Mouse (Mus musculus) right cerebral cortex, postnatal 4 days (tissue): ENCODE data around the gene Efna1.

ENCODE experiments used
- DNase-seq: peaks from one replicate; pipeline ENCODE4 v3.0.0-alpha.2; 2022

The Efna1 gene

GRCm38 (mm10) chr3:89305551-89306325, 24.8 kb upstream of the Efna1 start:
- no peak for DNase-seq

DNA sequence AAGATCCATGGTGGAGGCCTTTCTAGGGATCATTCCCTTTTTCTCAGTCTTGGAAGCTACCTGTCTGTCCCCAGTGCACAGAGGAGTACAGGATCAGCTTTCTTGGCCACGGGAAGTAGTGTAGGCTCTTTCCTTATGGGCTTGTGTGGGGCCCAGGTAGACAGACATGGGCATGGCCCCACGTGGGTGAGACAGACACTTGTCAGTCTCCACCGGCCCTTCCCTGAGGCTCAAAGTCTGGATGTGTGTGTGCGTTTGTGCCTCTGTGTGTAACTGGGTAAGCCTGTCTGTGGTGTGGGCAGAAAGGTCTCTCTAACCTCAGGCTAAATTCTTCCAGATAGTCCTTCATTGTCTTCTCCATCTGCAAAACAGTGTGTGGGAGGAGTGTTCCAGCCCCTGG, 24.2 kb upstream of the Efna1 start:
- DNase-seq: no peak

DNA sequence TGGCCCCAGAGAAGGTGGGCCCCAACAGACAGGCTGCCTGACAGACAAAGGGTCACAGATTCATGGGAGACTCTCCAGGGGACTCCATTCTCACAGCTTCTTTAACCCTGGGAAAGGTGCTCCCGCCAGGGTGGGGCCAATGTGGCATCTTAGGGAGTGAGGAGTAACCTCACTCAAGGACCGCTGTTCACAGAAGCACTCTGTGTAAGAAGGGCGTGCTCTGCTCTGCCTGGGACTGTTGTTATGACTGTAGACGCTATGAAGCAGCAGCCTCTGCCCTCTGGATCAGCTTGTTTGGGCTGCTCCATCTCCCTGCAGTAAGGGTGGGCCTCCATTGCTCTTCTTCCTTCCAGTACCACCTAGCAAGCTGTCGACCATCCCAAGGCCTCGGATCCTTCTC, 23.5 kb upstream of the Efna1 start:
- no peak for DNase-seq

- no peak for DNase-seq
These were observed 19.6 kb upstream of the Efna1 start for GRCm38 (mm10) chr3:89300514-89300913.

GRCm38 (mm10) chr3:89300071-89300470, 19.1 kb upstream of the Efna1 start:
- DNase-seq: no peak

DNA sequence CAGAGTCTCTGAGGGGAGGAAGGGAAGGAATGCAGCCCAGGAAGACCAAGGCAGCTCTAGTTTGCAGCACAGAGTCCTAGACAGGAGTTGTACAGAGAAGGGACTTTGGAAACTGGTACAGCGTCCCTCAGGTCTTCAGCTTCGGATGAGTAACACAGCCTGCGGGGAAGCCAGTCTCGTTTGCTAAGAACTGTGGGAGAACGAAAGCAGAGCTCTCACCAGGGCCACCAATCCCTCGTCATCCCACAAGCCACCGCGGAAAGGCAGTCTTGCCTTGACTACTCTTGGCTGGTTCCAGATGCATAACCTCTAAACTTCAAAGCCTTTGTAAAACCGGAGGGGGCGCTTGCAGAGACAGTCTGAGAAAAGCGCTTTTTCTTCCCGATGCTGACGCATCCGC, 18.6 kb upstream of the Efna1 start:
- DNase-seq: no peak

- no peak for DNase-seq
These were observed 18.0 kb upstream of the Efna1 start for GRCm38 (mm10) chr3:89298908-89299307.

- DNase-seq: no peak
These were observed 15.9 kb upstream of the Efna1 start for GRCm38 (mm10) chr3:89296761-89297396.

DNA sequence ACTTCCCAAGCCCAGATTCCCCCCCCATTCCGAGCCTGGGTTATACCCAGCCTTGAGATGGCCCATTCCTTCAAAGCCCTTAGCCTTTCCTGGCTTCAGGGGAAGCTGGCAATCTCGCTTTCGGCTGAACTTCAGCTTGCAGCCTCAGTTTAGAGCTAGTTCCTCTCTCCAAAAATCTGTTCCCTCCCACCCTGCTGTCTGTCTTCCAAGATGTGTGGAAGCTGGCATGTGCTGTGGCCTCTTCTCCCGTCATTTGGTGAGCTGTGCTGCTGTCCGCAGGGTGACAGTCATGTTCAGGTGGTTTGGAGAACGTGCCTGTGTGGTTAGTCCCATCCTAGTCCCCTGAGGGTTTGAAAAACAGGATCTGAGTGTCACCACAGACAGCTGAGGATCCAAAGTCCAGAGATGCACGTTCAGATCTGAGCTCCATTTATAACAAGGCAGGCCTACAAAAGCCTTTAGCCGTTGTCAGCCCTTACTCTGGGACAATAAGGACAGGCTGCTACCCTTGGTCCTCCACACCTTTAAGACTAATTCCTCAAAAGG, 14.8 kb upstream of the Efna1 start:
- DNase-seq: no peak

- no peak for DNase-seq
These were observed 13.3 kb upstream of the Efna1 start for GRCm38 (mm10) chr3:89294195-89294594.

- no peak for DNase-seq
These were observed 12.4 kb upstream of the Efna1 start for GRCm38 (mm10) chr3:89293247-89293918.

DNA sequence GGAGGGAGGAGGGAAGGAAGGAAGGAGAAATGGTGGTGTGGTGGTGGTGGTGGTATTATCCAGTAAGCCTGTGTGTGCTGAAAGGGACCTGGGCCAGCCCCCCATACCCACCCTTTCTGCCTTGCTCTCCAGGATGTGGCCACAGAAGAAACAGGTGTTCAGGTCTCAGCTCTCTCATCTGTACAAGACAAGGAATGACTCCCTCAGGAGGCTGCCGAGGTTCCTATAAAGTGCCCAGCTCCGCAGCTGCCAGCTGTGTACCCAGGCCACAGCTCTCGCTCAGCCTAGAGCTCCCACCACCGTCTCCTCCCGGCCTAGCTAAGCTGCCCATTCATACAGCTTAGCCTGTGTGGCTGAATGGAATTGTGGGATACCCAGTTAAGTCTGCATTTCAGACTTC, 11.4 kb upstream of the Efna1 start:
- no peak for DNase-seq

GRCm38 (mm10) chr3:89291874-89292273, 10.9 kb upstream of the Efna1 start:
- DNase-seq: no peak

GRCm38 (mm10) chr3:89288503-89288928, 7.6 kb upstream of the Efna1 start:
- DNase-seq: no peak

GRCm38 (mm10) chr3:89287286-89287685, 6.3 kb upstream of the Efna1 start:
- DNase-seq: no peak

- DNase-seq: no peak
These were observed 4.6 kb upstream of the Efna1 start for GRCm38 (mm10) chr3:89285526-89285925.

DNA sequence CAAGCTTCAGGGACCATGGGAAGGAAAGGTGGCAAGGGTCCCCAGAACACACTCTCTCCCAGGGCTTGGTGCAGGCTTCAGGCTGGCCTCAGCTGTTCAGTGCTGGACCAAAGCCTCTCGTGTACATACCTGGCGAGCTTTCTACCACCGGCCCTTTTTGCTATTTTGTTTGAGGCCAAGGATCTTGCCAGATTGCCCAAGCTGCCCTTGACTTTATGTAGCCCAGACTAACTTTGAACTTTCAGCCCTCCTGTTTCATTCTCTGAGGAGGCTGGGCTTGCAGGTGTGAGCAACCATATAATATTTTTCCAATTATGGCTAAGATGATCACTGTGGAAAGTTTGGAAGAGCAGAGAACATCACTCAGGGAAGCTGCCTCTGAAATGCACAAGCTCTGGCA, 3.3 kb upstream of the Efna1 start:
- no peak for DNase-seq

GRCm38 (mm10) chr3:89282291-89282643, 1.3 kb upstream of the Efna1 start:
- DNase-seq: no peak

DNA sequence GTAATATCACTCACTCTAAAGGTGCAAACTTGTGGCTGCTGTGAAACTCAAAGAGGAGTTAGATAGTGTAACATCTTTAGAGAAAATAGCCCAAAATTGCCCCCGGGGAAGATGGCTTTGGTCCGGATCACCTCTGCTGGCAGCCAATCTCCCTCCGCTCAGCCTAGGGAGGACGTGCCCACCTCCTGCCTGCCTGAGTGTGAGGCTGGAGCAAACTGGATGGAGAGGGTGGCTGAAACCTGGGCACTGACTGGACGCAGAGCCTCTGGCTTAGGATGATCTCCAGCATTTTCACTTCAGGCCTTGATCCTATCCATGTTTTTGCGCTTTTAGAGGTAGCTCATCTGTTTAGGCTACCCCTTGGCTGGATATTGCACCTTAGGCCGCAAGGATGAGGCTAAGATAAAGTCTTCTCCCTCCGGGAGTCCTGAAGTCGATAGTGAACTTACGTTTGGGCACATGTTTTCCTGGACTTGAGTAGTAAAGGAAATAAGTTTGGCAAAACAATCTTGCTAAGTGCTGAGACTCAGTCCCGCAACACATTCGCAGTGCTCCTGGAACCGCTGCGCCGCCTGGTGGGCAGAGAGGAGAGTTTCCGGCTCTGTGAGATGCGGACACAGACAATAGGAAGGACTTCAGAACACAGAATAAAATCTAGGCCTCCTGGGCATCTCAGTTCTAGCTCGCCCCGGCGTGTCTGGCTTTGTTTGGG, 793 bp upstream of the Efna1 start:
- peak; percentile 89 for DNase-seq

DNA sequence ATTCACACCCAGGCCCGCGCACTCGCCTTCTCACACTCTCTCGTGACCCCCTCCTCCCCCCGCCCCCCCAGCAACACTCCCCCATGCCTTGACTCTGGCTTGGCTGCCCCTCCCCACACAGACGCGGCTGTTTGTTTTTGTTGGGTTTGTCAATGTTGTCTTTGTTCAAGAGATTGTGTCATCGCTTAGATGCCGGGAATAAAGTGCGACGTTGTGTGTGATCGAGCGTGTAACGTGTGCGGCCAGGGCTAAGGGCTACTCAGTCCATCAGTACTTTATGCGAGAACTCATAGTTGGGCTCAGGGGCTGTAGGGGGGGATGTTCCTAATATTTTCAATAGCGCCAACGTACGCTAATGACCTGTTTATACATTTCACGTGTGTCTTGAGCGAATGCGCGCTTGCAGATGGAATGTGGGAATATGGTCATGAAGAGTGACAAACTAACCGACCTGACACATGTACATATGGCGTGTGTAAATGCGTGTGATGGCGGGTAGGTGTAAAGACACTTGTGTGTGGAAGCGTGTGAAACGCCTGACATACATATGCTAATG, 814 bp downstream of the Efna1 start:
- DNase-seq: no peak

- peak; percentile 65 for DNase-seq
These were observed 1.6 kb downstream of the Efna1 start for GRCm38 (mm10) chr3:89279153-89279890.

DNA sequence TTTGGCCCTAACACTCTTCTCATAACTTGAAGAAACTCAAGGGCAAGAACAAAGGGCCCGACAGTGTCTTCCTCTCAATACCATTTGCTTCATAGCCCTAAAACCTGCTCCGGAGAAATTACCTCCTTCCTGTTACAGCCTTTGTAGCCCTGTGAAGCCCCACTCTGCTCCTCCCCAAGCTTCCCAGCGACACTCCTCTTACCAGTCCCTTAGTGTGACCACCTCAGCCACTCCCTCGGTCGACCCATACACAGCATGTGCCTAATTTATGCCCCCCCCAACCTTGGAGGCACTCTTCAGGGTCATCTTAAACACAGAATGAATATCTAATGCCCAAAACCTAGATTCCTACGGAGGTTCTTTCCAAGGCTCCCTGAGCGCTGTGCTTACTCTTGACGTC, 2.3 kb downstream of the Efna1 start:
- no peak for DNase-seq
